Mouse (Mus musculus): Measurements from ENCODE around the gene Fcnb.

Gene Fcnb

GRCm38 (mm10) chr2:28084768-28085167 lies at the start of gene Fcnb:
Gene Fcnb (minus strand): TSS chr2:28084885.
- no peak for DNase-seq (ENCODE audit: low spot score in 2 of 2)

GRCm38 (mm10) chr2:28133833-28134232 lies 49.1 kb upstream of the Fcnb start:
- DNase-seq (ENCODE audit: low spot score in 2 of 2) = no peak

GRCm38 (mm10) chr2:28132117-28132516 lies 47.4 kb upstream of the Fcnb start:
- no peak for DNase-seq (ENCODE audit: low spot score in 2 of 2)

- no peak for DNase-seq (ENCODE audit: low spot score in 2 of 2)
These were observed 42.2 kb upstream of the Fcnb start for GRCm38 (mm10) chr2:28126763-28127438.

- no peak for DNase-seq (ENCODE audit: low spot score in 2 of 2)
These were observed 39.2 kb upstream of the Fcnb start for GRCm38 (mm10) chr2:28123910-28124309.

GRCm38 (mm10) chr2:28121309-28121708 lies 36.6 kb upstream of the Fcnb start:
- no peak for DNase-seq (ENCODE audit: low spot score in 2 of 2)

GRCm38 (mm10) chr2:28120342-28120741 lies 35.7 kb upstream of the Fcnb start:
- DNase-seq (ENCODE audit: low spot score in 2 of 2) = no peak

- DNase-seq (ENCODE audit: low spot score in 2 of 2) = no peak
These were observed 33.9 kb upstream of the Fcnb start for GRCm38 (mm10) chr2:28118518-28119116.

- no peak for DNase-seq (ENCODE audit: low spot score in 2 of 2)
These were observed 33.0 kb upstream of the Fcnb start for GRCm38 (mm10) chr2:28117490-28118308.

- DNase-seq (ENCODE audit: low spot score in 2 of 2) = no peak
These were observed 24.1 kb upstream of the Fcnb start for GRCm38 (mm10) chr2:28108763-28109162.

GRCm38 (mm10) chr2:28106002-28106401 lies 21.3 kb upstream of the Fcnb start:
- no peak for DNase-seq (ENCODE audit: low spot score in 2 of 2)

- DNase-seq (ENCODE audit: low spot score in 2 of 2) = no peak
These were observed 19.0 kb upstream of the Fcnb start for GRCm38 (mm10) chr2:28103653-28104052.

- no peak for DNase-seq (ENCODE audit: low spot score in 2 of 2)
These were observed 17.2 kb upstream of the Fcnb start for GRCm38 (mm10) chr2:28101892-28102291.

- DNase-seq (ENCODE audit: low spot score in 2 of 2) = no peak
These were observed 16.3 kb upstream of the Fcnb start for GRCm38 (mm10) chr2:28100796-28101483.

- no peak for DNase-seq (ENCODE audit: low spot score in 2 of 2)
These were observed 14.1 kb upstream of the Fcnb start for GRCm38 (mm10) chr2:28098547-28099505.

- DNase-seq (ENCODE audit: low spot score in 2 of 2) = no peak
These were observed 12.1 kb upstream of the Fcnb start for GRCm38 (mm10) chr2:28096751-28097309.

- DNase-seq (ENCODE audit: low spot score in 2 of 2) = peak in 1 of 2 experiments; percentile 25
These were observed 7.4 kb upstream of the Fcnb start for GRCm38 (mm10) chr2:28092099-28092498.

- DNase-seq (ENCODE audit: low spot score in 2 of 2) = no peak
These were observed 6.4 kb upstream of the Fcnb start for GRCm38 (mm10) chr2:28091042-28091441.

GRCm38 (mm10) chr2:28090299-28091008 lies 5.8 kb upstream of the Fcnb start:
- DNase-seq (ENCODE audit: low spot score in 2 of 2) = no peak

- DNase-seq (ENCODE audit: low spot score in 2 of 2) = no peak
These were observed 4.4 kb upstream of the Fcnb start for GRCm38 (mm10) chr2:28089095-28089494.

All from spleen, postnatal 36 days (tissue).